Mouse (Mus musculus) heart, postnatal 0 days (tissue): ENCODE measurements around the gene Rbfox2.

Experiments used
- CTCF ChIP-seq: IDR thresholded peaks from 2 replicates; pipeline ENCODE4 v1.5.1; 2016; ENCODE audit warnings: antibody characterized with exemption, control low read depth, low read depth
- EP300 ChIP-seq: IDR thresholded peaks from 2 replicates; pipeline ENCODE4 v1.6.1; 2016; ENCODE audit warnings: antibody characterized with exemption, low read depth

DNA sequence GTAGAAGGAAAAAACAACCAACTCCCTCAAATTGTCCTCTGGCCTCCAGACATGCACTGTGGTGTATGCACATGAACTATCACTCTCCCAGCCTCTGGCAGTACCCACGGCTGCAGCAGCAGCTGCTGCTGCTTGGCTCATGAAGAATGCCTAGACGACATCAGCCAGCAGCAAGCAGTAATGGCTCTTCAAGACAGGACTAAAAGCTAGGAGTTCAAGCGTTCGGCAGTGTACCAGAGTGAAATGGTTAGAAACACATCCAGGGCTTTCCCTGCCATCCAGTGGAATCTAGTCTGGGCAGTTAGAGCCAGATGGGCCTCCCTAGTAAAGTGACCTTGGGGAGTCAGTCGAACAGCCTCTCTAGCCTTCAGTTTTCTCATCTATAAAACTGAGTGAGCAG is 93.0 kb downstream of the Rbfox2 start:
- no peak for TF ChIP-seq CTCF
- TF ChIP-seq EP300 = no peak
